Comparison of ENCODE assay signal across 23 mouse cellular contexts in the genomic region with DNA sequence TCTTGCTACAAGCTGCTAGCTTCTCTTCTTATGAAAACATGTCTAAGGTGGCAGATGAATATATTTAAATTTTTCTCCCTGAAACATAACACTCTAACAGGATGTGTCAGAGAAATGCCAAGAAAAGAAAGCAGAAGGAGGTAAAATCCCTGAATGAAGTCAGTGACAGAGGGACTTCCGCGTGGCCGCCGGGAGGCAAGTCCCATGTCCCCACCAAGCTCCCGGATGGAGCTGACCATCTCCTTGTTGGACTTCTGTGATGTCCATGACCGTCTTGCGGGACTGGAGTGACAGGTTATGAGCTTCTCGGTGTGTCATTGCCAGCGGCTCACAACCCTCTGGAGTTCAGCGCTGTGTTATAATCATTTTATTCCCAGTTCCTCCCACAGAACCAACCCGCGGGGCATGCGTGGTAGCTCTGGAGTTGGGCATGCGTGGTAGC. TPM values are rescaled to one million over a fixed set of nuclear protein-coding genes. Genes with fewer than 3 reads are reported as not detected.
A peak's percentile ranks its signal among the peaks of the same experiment; 100 is the strongest.
DNase-seq lines count a peak whose midpoint lies in the region; TF ChIP-seq lines count a peak whose summit lies in the region.
"Had no signal": no experiment of that assay in that cellular context is flagged by ENCODE, and none has a peak within 500 bp of the region (broad histone marks: within the 10 kb centered on the region; RNA-seq: fewer than 3 reads in every experiment).

No protein-coding gene starts in this region.

- TF ChIP-seq CTCF in testis, adult 2 months (IDR thresholded peaks at IDR 0.05; ENCODE audit: control insufficient read depth, insufficient read depth, insufficient replicate concordance, low read depth, low read length): no peak

- H3K36me3 ChIP-seq in testis, adult 2 months (ENCODE audit: control insufficient read depth, insufficient read depth, low read length): no peaks in the 10 kb centered on the region
- H3K36me3 ChIP-seq: heart, embryonic 12.5 days; hindbrain, embryonic 13.5 days; limb, embryonic 13.5 days had no signal

- H3K4me1 ChIP-seq in testis, adult 2 months (ENCODE audit: control insufficient read depth, insufficient read depth, low read length): peaks cover 5% of the 10 kb centered on the region
- H3K4me1 ChIP-seq: heart, embryonic 12.5 days; hindbrain, embryonic 13.5 days; limb, embryonic 13.5 days had no signal

- peak overlapping the region; percentile 72 for H3K4me3 ChIP-seq in testis, adult 2 months (ENCODE audit: control insufficient read depth, low read depth, low read length)
- H3K4me3 ChIP-seq: erythroblast, embryonic 14.5 days; heart, embryonic 12.5 days; hindbrain, embryonic 13.5 days; limb, embryonic 13.5 days had no signal

- H3K27me3 ChIP-seq in testis, adult 2 months (ENCODE audit: control insufficient read depth, insufficient read depth, low read length): no peaks in the 10 kb centered on the region
- H3K27me3 ChIP-seq: heart, embryonic 12.5 days; hindbrain, embryonic 13.5 days; limb, embryonic 13.5 days had no signal

- H3K27ac ChIP-seq in testis, adult 2 months (ENCODE audit: control insufficient read depth, insufficient read depth, low read depth, low read length): no peak overlapping the region
- H3K27ac ChIP-seq: hindbrain, embryonic 13.5 days; kidney, postnatal 0 days; limb, embryonic 13.5 days had no signal

- intact Hi-C loops in left cerebral cortex, postnatal 10 days (cut with DNase I): no loop called here

- TF ChIP-seq POLR2A in testis, adult 2 months (IDR thresholded peaks at IDR 0.05; ENCODE audit: control insufficient read depth, low read depth, low read length): no peak

- DNase-seq in left cerebral cortex, adult 18-20 months (ENCODE audit: low spot score in 2 of 2): peak; percentile 39 to 70
- DNase-seq in left cerebral cortex, postnatal 10 days (ENCODE audit: extremely low spot score in 1 of 2, low spot score in 2 of 2): no peak
- no peak for DNase-seq in testis, postnatal 14 days (ENCODE audit: low spot score)
- DNase-seq in right cerebral cortex, postnatal 14 days: peak; percentile 14
- DNase-seq in kidney, postnatal 10 days: no peak
- no peak for DNase-seq in layer of hippocampus, postnatal 14 days (ENCODE audit: low spot score in 2 of 2)
- DNase-seq: adrenal gland, postnatal 25 days; B cell, adult 2 months; cerebellum, adult 18-20 months; cerebellum, postnatal 10 days; gastrocnemius, postnatal 14 days; heart, adult 18-20 months; heart, postnatal 4 days; kidney, adult 8-10 months; layer of hippocampus, adult 9-11 months; lung, postnatal 36 days; thymus, postnatal 14 days had no signal

RNA-seq across cellular contexts. Expression of a gene that starts 31.3 kb away (rescaled TPM):
- total RNA-seq in left cerebral cortex, adult 18-20 months (2021): 1 to 10 TPM in 1 of 2 experiments, under 1 TPM in 1; 0.51 to 1.1 TPM
- 1 to 10 TPM; 1.4 to 1.8 TPM for total RNA-seq in left cerebral cortex, postnatal 10 days (2021)
- 1.6 and 2.0 TPM in 2 replicates for polyA plus RNA-seq in testis, adult 2 months (2012; rRNA removed)
- total RNA-seq in layer of hippocampus, postnatal 14 days (2021): 1 to 10 TPM in 1 of 2 experiments, under 1 TPM in 1; 0.78 to 1.1 TPM

RNA-seq across cellular contexts. Expression of a gene that starts 35.8 kb away (rescaled TPM):
- 10 to 100 TPM; 56.1 to 61.6 TPM for total RNA-seq in left cerebral cortex, adult 18-20 months (2021)
- total RNA-seq in left cerebral cortex, postnatal 10 days (2021): 10 to 100 TPM; 64.9 to 80.8 TPM
- polyA plus RNA-seq in testis, adult 2 months (2012; rRNA removed): 1,520 and 1,812 TPM in 2 replicates
- 10 to 100 TPM; 58.5 to 63.4 TPM for total RNA-seq in layer of hippocampus, postnatal 14 days (2021)

Comparison
In these comparisons a context has a peak if more than half of its experiments do, and no peak if none do; other contexts are left out.
1. DNase-seq: peak in left cerebral cortex, adult 18-20 months (2 of 2) and right cerebral cortex, postnatal 14 days (single experiment); none in left cerebral cortex, postnatal 10 days (0 of 2), testis, postnatal 14 days (single experiment), kidney, postnatal 10 days (single experiment) and layer of hippocampus, postnatal 14 days (0 of 2).